Mouse (Mus musculus) C2C12 (cell line): ENCODE measurements around the gene Far2.

Source experiments
- CEBPB ChIP-seq: IDR thresholded peaks from one replicate; pipeline ENCODE4 v1.6.1; 2011; ENCODE audit warnings: low read depth, mild to moderate bottlenecking, control low read depth, moderate library complexity
- CTCF ChIP-seq: IDR thresholded peaks from one replicate; pipeline ENCODE4 v1.5.1; 2011; ENCODE audit not compliant: control insufficient read depth, insufficient read depth, insufficient read length
- USF1 ChIP-seq: IDR thresholded peaks from one replicate; pipeline ENCODE4 v1.6.1; 2011; ENCODE audit warnings: low read depth, mild to moderate bottlenecking, control low read depth, moderate library complexity

DNA sequence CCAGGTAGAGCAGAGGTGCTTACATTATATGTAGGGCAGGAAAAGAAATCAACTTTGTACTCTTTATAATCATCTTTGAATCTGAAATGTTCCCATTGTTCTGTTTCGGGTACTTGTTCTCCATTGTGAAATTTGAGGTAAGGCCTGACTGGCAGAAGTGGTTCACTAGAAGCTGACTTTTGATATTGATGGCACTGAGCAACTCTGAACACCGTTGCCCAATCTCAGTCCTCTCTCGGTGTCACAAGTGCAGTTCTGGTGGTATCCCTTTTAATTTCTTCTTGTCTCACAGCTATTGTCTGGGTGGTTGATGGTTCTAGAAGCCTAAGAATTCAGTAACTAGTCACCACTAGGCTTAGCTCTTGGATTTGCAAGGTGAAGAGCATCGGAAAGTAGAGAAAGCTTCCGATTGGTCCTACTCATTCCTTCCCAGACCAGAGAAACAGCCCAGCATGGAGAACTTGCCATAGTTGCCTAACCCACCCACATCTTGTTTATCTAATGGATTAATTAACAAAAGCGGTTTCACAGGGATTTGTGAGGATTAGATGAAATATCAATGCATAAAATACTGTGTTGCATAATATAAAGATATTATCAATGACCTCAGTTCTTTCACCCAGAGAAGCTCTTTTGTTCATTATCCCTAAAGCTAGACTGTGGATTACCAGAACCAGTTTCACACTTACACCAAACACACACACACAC lies 92.4 kb downstream of the Far2 start:
- no peak for TF ChIP-seq CTCF
- no peak for TF ChIP-seq CEBPB
- no peak for TF ChIP-seq USF1
